Mouse (Mus musculus) midbrain, postnatal 0 days (tissue): ENCODE data around the gene Gm10642. TPM values are rescaled to one million over a fixed set of nuclear protein-coding genes. Genes with fewer than 3 reads are reported as not detected.
A peak's percentile ranks its signal among the peaks of the same experiment; 100 is the strongest.

Experiments used
- ATAC-seq: fragments of 200-750 bp; cut with Nextera tagmentation; 2 replicates; pipeline ENCODE4 v1.8.0; 2017; ENCODE audit warnings: moderate number of reproducible peaks, mild to moderate bottlenecking, moderate TSS enrichment, moderate library complexity; ENCODE audit not compliant: low FRiP score
- DNase-seq: peaks from one replicate; pipeline ENCODE4 v3.0.0-alpha.2; 2015; ENCODE audit warnings: low spot score
- H3K27ac ChIP-seq: fragments of 300-500 bp; sonication (generic); 2 replicates; pipeline ENCODE4 v1.5.1; 2014; ENCODE audit warnings: low read depth, mild to moderate bottlenecking, low read length, mixed read lengths
- H3K27me3 ChIP-seq: fragments of 300-500 bp; sonication (generic); 2 replicates; pipeline ENCODE4 v1.6.1; 2014; ENCODE audit warnings: low read length, control low read depth, mixed read lengths; ENCODE audit not compliant: insufficient read depth
- H3K36me3 ChIP-seq: fragments of 300-500 bp; sonication (generic); 2 replicates; pipeline ENCODE4 v1.6.1; 2014; ENCODE audit warnings: low read length, control low read depth, mixed read lengths; ENCODE audit not compliant: insufficient read depth
- H3K4me1 ChIP-seq: fragments of 300-500 bp; sonication (generic); 2 replicates; pipeline ENCODE4 v1.6.1; 2014; ENCODE audit warnings: mild to moderate bottlenecking, control low read depth, antibody characterized with exemption, low read length, mixed read lengths; ENCODE audit not compliant: insufficient read depth
- H3K4me2 ChIP-seq: fragments of 300-500 bp; sonication (generic); 2 replicates; pipeline ENCODE4 v1.6.1; 2014; ENCODE audit warnings: low read depth, mild to moderate bottlenecking, low read length, mixed read lengths; ENCODE audit not compliant: poor library complexity, severe bottlenecking
- H3K4me3 ChIP-seq: fragments of 300-500 bp; sonication (generic); 2 replicates; pipeline ENCODE4 v1.5.1; 2014; ENCODE audit warnings: low read depth, mild to moderate bottlenecking, low read length, moderate library complexity
- H3K9ac ChIP-seq: fragments of 300-500 bp; sonication (generic); replicated peaks from 2 replicates; pipeline ENCODE4 v1.6.1; 2014; ENCODE audit warnings: mild to moderate bottlenecking, low read length, moderate library complexity, mixed read lengths; ENCODE audit not compliant: poor library complexity, severe bottlenecking
- H3K9me3 ChIP-seq: fragments of 300-500 bp; sonication (generic); 2 replicates; pipeline ENCODE4 v1.6.1; 2016; ENCODE audit warnings: low read length, control low read depth
- CTCF ChIP-seq: IDR thresholded peaks from 2 replicates; pipeline ENCODE4 v1.5.1; 2016; ENCODE audit warnings: antibody characterized with exemption, mild to moderate bottlenecking
- WGBS: fragments of 180-500 bp; shearing (Covaris S2); extraction: QIAGEN DNeasy Blood & Tissue Kit; methylation state at CpG from one replicate; pipeline ENCODE4 v1.1.7; 2014; 5-methylcytosine and 5-hydroxymethylcytosine counted together
- polyA plus RNA-seq: library from polyadenylated mRNA; unstranded; fragments of >200 nt; fragmentation: Nextera tagmentation; extraction: Ambion mirVana; gene quantifications from 2 replicates; pipeline ENCODE4 v1.2.1, GENCODE M21; 2015
- total RNA-seq: library from RNA; depleted of rRNA; stranded (reverse); fragments of >200 nt; gene quantifications from 2 replicates; pipeline ENCODE4 v1.2.3, GENCODE M21; 2014

The Gm10642 gene
- total and polyA plus RNA-seq, 2 experiments from 2014 or later = 1.3 to 1.4 TPM

- TF ChIP-seq CTCF = no peak
- no peak for ATAC-seq
Observed at GRCm38 (mm10) chr9:70650994-70651393, 5.1 kb upstream of the Gm10642 start.

DNA sequence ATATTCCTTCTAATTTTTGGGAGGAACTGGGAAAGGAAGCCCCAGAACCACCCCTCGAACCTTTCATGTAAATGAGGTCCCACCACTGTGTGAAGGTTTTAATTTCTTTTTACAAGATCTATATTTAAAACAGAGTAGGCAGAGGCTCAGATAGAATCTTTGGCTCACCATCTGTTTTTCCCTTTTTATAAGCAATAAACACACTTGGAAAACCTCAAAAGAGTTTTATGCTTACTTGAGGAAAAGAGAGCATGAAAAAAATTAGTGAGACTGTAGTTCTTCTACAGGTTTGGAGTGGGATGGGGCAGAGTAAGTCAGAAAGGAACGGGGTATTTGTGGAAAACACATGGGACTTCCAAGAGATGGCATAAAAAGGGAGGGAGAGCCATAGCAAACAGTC is 3.8 kb upstream of the Gm10642 start:
- TF ChIP-seq CTCF = no peak
- Histone ChIP-seq H3K36me3 (no peaks in the 10 kb centered on the region), H3K4me3 (no peak overlapping the region), H3K4me2 (peak overlapping the region; percentile 67; the same call in 1 of the 2 replicates), H3K27ac (no peak overlapping the region), H3K9me3 (no peaks in the 10 kb centered on the region), H3K4me1 (peaks cover 9% of the 10 kb centered on the region; the same call in 1 of the 2 replicates), H3K9ac (no peak overlapping the region), H3K27me3 (no peaks in the 10 kb centered on the region)
- DNase-seq = no peak
- no peak for ATAC-seq
- WGBS = 84% methylated on average over 2 of the region's 2 CpGs

More at GRCm38 (mm10) chr9:70650994-70651393, 5.1 kb upstream of the Gm10642 start:
- DNase-seq = no peak
- Histone ChIP-seq H3K4me3 (no peak overlapping the region), H3K9me3 (no peaks in the 10 kb centered on the region), H3K27me3 (no peaks in the 10 kb centered on the region), H3K4me2 (no peak overlapping the region), H3K9ac (no peak overlapping the region), H3K27ac (no peak overlapping the region), H3K36me3 (no peaks in the 10 kb centered on the region), H3K4me1 (peaks cover 9% of the 10 kb centered on the region; the same call in 1 of the 2 replicates)
- 97% methylated on average over 1 of the region's 1 CpGs for WGBS

- H3K27ac ChIP-seq = no peak overlapping the region
- TF ChIP-seq CTCF = no peak
- H3K4me3 ChIP-seq = peak overlapping the region; percentile 99
- no peaks in the 10 kb centered on the region for H3K9me3 ChIP-seq
- no peaks in the 10 kb centered on the region for H3K27me3 ChIP-seq
- peak overlapping the region; percentile 67 for H3K4me2 ChIP-seq
- H3K9ac ChIP-seq = no peak overlapping the region
- H3K4me1 ChIP-seq = peaks cover 9% of the 10 kb centered on the region; the same call in 1 of the 2 replicates
- no peaks in the 10 kb centered on the region for H3K36me3 ChIP-seq
- no peak for DNase-seq
- WGBS = 75% methylated on average over 2 of the region's 2 CpGs
- ATAC-seq = no peak
Observed at GRCm38 (mm10) chr9:70653875-70654274, 2.2 kb upstream of the Gm10642 start.

GRCm38 (mm10) chr9:70654496-70654895 is 1.6 kb upstream of the Gm10642 start:
- ATAC-seq (no peak), DNase-seq (peak; percentile 13)
- H3K9me3 ChIP-seq = no peaks in the 10 kb centered on the region
- peaks cover 9% of the 10 kb centered on the region; the same call in 1 of the 2 replicates for H3K4me1 ChIP-seq
- peak overlapping the region; percentile 67 for H3K4me2 ChIP-seq
- H3K27me3 ChIP-seq = no peaks in the 10 kb centered on the region
- peak overlapping the region; percentile 99 for H3K4me3 ChIP-seq
- H3K9ac ChIP-seq = no peak overlapping the region
- no peaks in the 10 kb centered on the region for H3K36me3 ChIP-seq
- whole genome bisulfite sequencing = 62% methylated on average over 4 of the region's 4 CpGs
- TF ChIP-seq CTCF = no peak
- H3K27ac ChIP-seq = no peak overlapping the region

DNA sequence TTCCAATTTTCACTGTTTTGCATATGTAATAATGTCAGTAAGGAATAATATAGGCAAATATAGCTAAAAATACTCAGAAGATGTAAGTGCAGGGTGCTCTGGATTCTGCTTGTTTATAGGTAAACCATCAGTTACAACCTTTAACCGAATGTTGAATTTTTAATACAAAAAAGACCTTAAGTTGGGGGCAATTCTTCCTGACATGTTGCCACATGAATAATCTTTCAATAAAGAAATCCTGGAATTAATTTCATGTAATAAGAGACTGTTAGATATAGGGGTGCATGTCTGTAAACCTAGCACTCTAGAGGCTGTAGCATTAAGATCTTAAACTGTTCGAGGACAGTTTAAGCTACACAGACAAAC is 304 bp upstream of the Gm10642 start:
- ATAC-seq = no peak
- no peak overlapping the region for H3K27ac ChIP-seq
- peak overlapping the region; percentile 99 for H3K4me3 ChIP-seq
- WGBS = 29% methylated on average over 2 of the region's 2 CpGs
- H3K9ac ChIP-seq = peak overlapping the region; percentile 95
- H3K9me3 ChIP-seq = no peaks in the 10 kb centered on the region
- TF ChIP-seq CTCF = no peak
- peak overlapping the region; percentile 67 for H3K4me2 ChIP-seq
- DNase-seq = no peak
- H3K36me3 ChIP-seq = no peaks in the 10 kb centered on the region
- H3K4me1 ChIP-seq = peaks cover 9% of the 10 kb centered on the region; the same call in 1 of the 2 replicates
- no peaks in the 10 kb centered on the region for H3K27me3 ChIP-seq

- peak within 1 kb of the TSS; percentile 96 for H3K27ac ChIP-seq
- no peaks in the 10 kb centered on the region for H3K27me3 ChIP-seq
- H3K9me3 ChIP-seq = no peaks in the 10 kb centered on the region
- H3K4me2 ChIP-seq = peak within 1 kb of the TSS; percentile 67
- no peaks in the 10 kb centered on the region for H3K36me3 ChIP-seq
- no peak for TF ChIP-seq CTCF
- peak within 1 kb of the TSS; percentile 99 for H3K4me3 ChIP-seq
- WGBS = 2% methylated on average over 59 of the region's 67 CpGs
- peaks cover 9% of the 10 kb centered on the region; the same call in 1 of the 2 replicates for H3K4me1 ChIP-seq
- ATAC-seq (peak; percentile 97), DNase-seq (peak; percentile 98)
- H3K9ac ChIP-seq = peak within 1 kb of the TSS; percentile 95
Observed at GRCm38 (mm10) chr9:70657013-70657967, 1.2 kb downstream of the Gm10642 start, which contains the start of gene Mindy2. Mindy2 (minus strand) TSS chr9:70657174.
